ENCODE assay signal across 12 mouse cellular contexts in genomic region chr14:76678512-76679134, GRCm38 (mm10).
DNase-seq lines count a peak whose midpoint lies in the region; ATAC-seq and TF ChIP-seq lines count a peak whose summit lies in the region.
"Had no signal": no experiment of that assay in that cellular context is flagged by ENCODE, and none has a peak within 500 bp of the region (broad histone marks: within the 10 kb centered on the region; RNA-seq: fewer than 3 reads in every experiment).

No protein-coding gene starts in this region.

- no peaks in the 10 kb centered on the region for H3K9me3 ChIP-seq in lung, embryonic 14.5 days (ENCODE audit: low read depth, low read length)
- no peaks in the 10 kb centered on the region for H3K9me3 ChIP-seq in lung, postnatal 0 days (ENCODE audit: low read length)
- H3K9me3 ChIP-seq in ES-Bruce4 (replicated peaks; ENCODE audit: control insufficient read depth, insufficient read depth, low read length, poor library complexity, severe bottlenecking), result no peaks in the 10 kb centered on the region
- no peaks in the 10 kb centered on the region for H3K9me3 ChIP-seq in embryonic facial prominence, embryonic 14.5 days (ENCODE audit: control insufficient read depth, low read length)
- H3K9me3 ChIP-seq: forebrain, embryonic 12.5 days; limb, embryonic 15.5 days had no signal

- H3K27ac ChIP-seq in lung, embryonic 14.5 days (ENCODE audit: low read depth), result peak overlapping the region; percentile 21; the same call in 1 of the 2 replicates
- no peak overlapping the region for H3K27ac ChIP-seq in lung, postnatal 0 days (ENCODE audit: low read length)
- H3K27ac ChIP-seq in ES-Bruce4 (ENCODE audit: insufficient read depth, low read length), result peak overlapping the region; percentile 30
- 0 out of 2 replicates have a peak overlapping the region, but pooled peaks have one; percentile 8 for H3K27ac ChIP-seq in embryonic facial prominence, embryonic 14.5 days (replicated peaks; ENCODE audit: low read depth, low read length)
- H3K27ac ChIP-seq: forebrain, embryonic 12.5 days; hindbrain, embryonic 14.5 days; limb, embryonic 15.5 days had no signal

- intact Hi-C loops in heart, postnatal 10 days (cut with DNase I), result no loop called here
- intact Hi-C loops in left cerebral cortex, postnatal 10 days (cut with DNase I), result no loop called here

- TF ChIP-seq POLR2A in ES-Bruce4 (IDR thresholded peaks at IDR 0.05; ENCODE audit: insufficient read depth, low read length), result no peak

- H3K4me1 ChIP-seq in lung, embryonic 14.5 days (ENCODE audit: insufficient read depth), result peaks cover 29% of the 10 kb centered on the region
- peaks cover 11% of the 10 kb centered on the region; the same call in 1 of the 2 replicates for H3K4me1 ChIP-seq in lung, postnatal 0 days (ENCODE audit: insufficient read depth, low read depth, low read length)
- peaks cover 4% of the 10 kb centered on the region for H3K4me1 ChIP-seq in ES-Bruce4 (ENCODE audit: control insufficient read depth, insufficient read depth, low read length)
- H3K4me1 ChIP-seq in embryonic facial prominence, embryonic 14.5 days (ENCODE audit: control insufficient read depth, insufficient read depth, low read length), result peaks cover 23% of the 10 kb centered on the region

- TF ChIP-seq CTCF in lung, embryonic 14.5 days (IDR thresholded peaks at IDR 0.05; ENCODE audit: low read depth), result no peak
- no peak for TF ChIP-seq CTCF in lung, postnatal 0 days (IDR thresholded peaks at IDR 0.05)
- TF ChIP-seq CTCF in ES-Bruce4 (IDR thresholded peaks at IDR 0.05; ENCODE audit: low read depth, low read length), result no peak

- no peak overlapping the region for H3K9ac ChIP-seq in lung, embryonic 14.5 days
- no peak overlapping the region for H3K9ac ChIP-seq in lung, postnatal 0 days (replicated peaks; ENCODE audit: low read depth)
- no peak overlapping the region for H3K9ac ChIP-seq in ES-Bruce4 (ENCODE audit: low read depth, poor library complexity, severe bottlenecking)
- no peak overlapping the region for H3K9ac ChIP-seq in embryonic facial prominence, embryonic 14.5 days (ENCODE audit: low read depth, low read length)
- H3K9ac ChIP-seq: forebrain, embryonic 12.5 days; hindbrain, embryonic 14.5 days; limb, embryonic 15.5 days had no signal

- 51% methylated on average over 5 of the region's 5 CpGs for WGBS in lung, embryonic 14.5 days
- 43% methylated on average over 5 of the region's 5 CpGs for WGBS in lung, postnatal 0 days
- WGBS in embryonic facial prominence, embryonic 14.5 days, result 32% methylated on average over 5 of the region's 5 CpGs

- TF ChIP-seq EP300 in lung, postnatal 0 days (IDR thresholded peaks at IDR 0.05), result no peak
- TF ChIP-seq EP300 in ES-Bruce4 (IDR thresholded peaks at IDR 0.05; ENCODE audit: insufficient read depth, low read depth, low read length), result peak; percentile 60; the same call in 1 of the 2 replicates

- peak; percentile 97 for DNase-seq in heart, adult 11 months
- no peak for DNase-seq in heart, postnatal 10 days
- no peak for DNase-seq in lung, embryonic 14.5 days
- DNase-seq in lung, postnatal 0 days (ENCODE audit: low spot score), result no peak
- DNase-seq in embryonic facial prominence, embryonic 14.5 days (ENCODE audit: low spot score), result no peak
- DNase-seq in urinary bladder, postnatal 25 days (ENCODE audit: low spot score), result no peak
- no peak for DNase-seq in left cerebral cortex, postnatal 10 days (ENCODE audit: extremely low spot score in 1 of 2, low spot score in 2 of 2)
- DNase-seq: cerebellum, postnatal 14 days had no signal

- H3K36me3 ChIP-seq in lung, embryonic 14.5 days (ENCODE audit: insufficient read depth), result no peaks in the 10 kb centered on the region
- H3K36me3 ChIP-seq in lung, postnatal 0 days (ENCODE audit: insufficient read depth, low read length), result no peaks in the 10 kb centered on the region
- no peaks in the 10 kb centered on the region for H3K36me3 ChIP-seq in ES-Bruce4 (ENCODE audit: control insufficient read depth, insufficient read depth, low read length, poor library complexity, severe bottlenecking)
- H3K36me3 ChIP-seq in embryonic facial prominence, embryonic 14.5 days (ENCODE audit: control insufficient read depth, insufficient read depth, low read length), result no peaks in the 10 kb centered on the region
- H3K36me3 ChIP-seq: forebrain, embryonic 12.5 days; limb, embryonic 15.5 days had no signal

- H3K4me3 ChIP-seq in lung, embryonic 14.5 days (ENCODE audit: low read depth, low read length), result no peak overlapping the region
- no peak overlapping the region for H3K4me3 ChIP-seq in lung, postnatal 0 days (ENCODE audit: low read depth, low read length)
- H3K4me3 ChIP-seq in ES-Bruce4 (ENCODE audit: low read depth, low read length), result no peak overlapping the region
- no peak overlapping the region for H3K4me3 ChIP-seq in embryonic facial prominence, embryonic 14.5 days (ENCODE audit: low read depth, low read length)
- H3K4me3 ChIP-seq: forebrain, embryonic 12.5 days; limb, embryonic 15.5 days had no signal

- no peak for ATAC-seq in lung, embryonic 14.5 days (ENCODE audit: insufficient read depth)
- ATAC-seq in lung, postnatal 0 days, result no peak
- ATAC-seq in embryonic facial prominence, embryonic 14.5 days (ENCODE audit: low read depth), result no peak

- no peak overlapping the region for H3K4me2 ChIP-seq in lung, embryonic 14.5 days
- H3K4me2 ChIP-seq in lung, postnatal 0 days (replicated peaks; ENCODE audit: low read depth, low read length), result no peak overlapping the region
- no peak overlapping the region for H3K4me2 ChIP-seq in embryonic facial prominence, embryonic 14.5 days (ENCODE audit: low read depth, low read length)
- H3K4me2 ChIP-seq: forebrain, embryonic 12.5 days; hindbrain, embryonic 14.5 days; limb, embryonic 15.5 days had no signal

- no peaks in the 10 kb centered on the region for H3K27me3 ChIP-seq in lung, embryonic 14.5 days (ENCODE audit: insufficient read depth, low read length)
- H3K27me3 ChIP-seq in lung, postnatal 0 days (replicated peaks; ENCODE audit: insufficient read depth, low read length), result no peaks in the 10 kb centered on the region
- no peaks in the 10 kb centered on the region for H3K27me3 ChIP-seq in ES-Bruce4 (ENCODE audit: control insufficient read depth, insufficient read depth, low read length, poor library complexity, severe bottlenecking)
- H3K27me3 ChIP-seq in embryonic facial prominence, embryonic 14.5 days (replicated peaks; ENCODE audit: control insufficient read depth, insufficient read depth, low read length), result no peaks in the 10 kb centered on the region
- H3K27me3 ChIP-seq: forebrain, embryonic 12.5 days; limb, embryonic 15.5 days had no signal
